Mouse (Mus musculus) midbrain, embryonic 10.5 days (tissue): ENCODE data around the gene Clba1. TPM values are rescaled to one million over a fixed set of nuclear protein-coding genes. Genes with fewer than 3 reads are reported as not detected.

Source experiments
- DNase-seq: peaks from one replicate; pipeline ENCODE4 v3.0.0-alpha.2; 2017; ENCODE audit warnings: low spot score
- H3K27ac ChIP-seq: fragments of 300-500 bp; sonication (generic); replicated peaks from 2 replicates; pipeline ENCODE4 v1.5.1; 2016; ENCODE audit warnings: mild to moderate bottlenecking
- H3K27me3 ChIP-seq: fragments of 300-500 bp; sonication (generic); 2 replicates; pipeline ENCODE4 v1.6.1; 2016; ENCODE audit warnings: low read depth, mild to moderate bottlenecking; ENCODE audit not compliant: poor library complexity, severe bottlenecking
- H3K36me3 ChIP-seq: fragments of 300-500 bp; sonication (generic); 2 replicates; pipeline ENCODE4 v1.6.1; 2016; ENCODE audit warnings: mild to moderate bottlenecking, moderate library complexity
- H3K4me1 ChIP-seq: fragments of 300-500 bp; sonication (generic); 2 replicates; pipeline ENCODE4 v1.6.1; 2016
- H3K4me3 ChIP-seq: fragments of 300-500 bp; sonication (generic); 2 replicates; pipeline ENCODE4 v1.5.1; 2016; ENCODE audit warnings: mild to moderate bottlenecking, moderate library complexity
- H3K9me3 ChIP-seq: fragments of 300-500 bp; sonication (generic); replicated peaks from 2 replicates; pipeline ENCODE4 v1.6.1; 2016; ENCODE audit warnings: mild to moderate bottlenecking
- WGBS: fragments of 180-500 bp; shearing (Covaris S2); methylation state at CpG from one replicate; pipeline ENCODE4 v1.1.7; 2016; 5-methylcytosine and 5-hydroxymethylcytosine counted together
- polyA plus RNA-seq: library from polyadenylated mRNA; unstranded; fragments of >200 nt; fragmentation: Nextera tagmentation; extraction: Ambion mirVana; gene quantifications from 2 replicates; pipeline ENCODE4 v1.2.1, GENCODE M21; 2016

The Clba1 gene
- polyA plus RNA-seq, 1 experiment from 2014 or later: 13.7 TPM

GRCm38 (mm10) chr12:112849235-112850022 lies 40.7 kb downstream of the Clba1 start:
- Histone ChIP-seq H3K4me3 (no peak overlapping the region), H3K4me1 (0 out of 2 replicates have a peak, but pooled peaks cover 3% of the 10 kb centered on the region), H3K27ac (no peak overlapping the region), H3K36me3 (no peaks in the 10 kb centered on the region), H3K27me3 (no peaks in the 10 kb centered on the region), H3K9me3 (no peaks in the 10 kb centered on the region)
- 89% methylated on average over 11 of the region's 11 CpGs for WGBS
- no peak for DNase-seq

- Histone ChIP-seq H3K9me3 (no peaks in the 10 kb centered on the region), H3K4me1 (0 out of 2 replicates have a peak, but pooled peaks cover 3% of the 10 kb centered on the region), H3K4me3 (no peak overlapping the region), H3K36me3 (no peaks in the 10 kb centered on the region), H3K27me3 (no peaks in the 10 kb centered on the region), H3K27ac (no peak overlapping the region)
- no peak for DNase-seq
- 88% methylated on average over 9 of the region's 9 CpGs for WGBS
Measured at GRCm38 (mm10) chr12:112850344-112850743, 41.6 kb downstream of the Clba1 start.

- Histone ChIP-seq H3K36me3 (no peaks in the 10 kb centered on the region), H3K9me3 (no peaks in the 10 kb centered on the region), H3K27me3 (no peaks in the 10 kb centered on the region), H3K27ac (no peak overlapping the region), H3K4me3 (no peak overlapping the region), H3K4me1 (0 out of 2 replicates have a peak, but pooled peaks cover 3% of the 10 kb centered on the region)
- WGBS: 49% methylated on average over 8 of the region's 8 CpGs
- no peak for DNase-seq
Measured at GRCm38 (mm10) chr12:112851116-112851515, 42.4 kb downstream of the Clba1 start.

GRCm38 (mm10) chr12:112853050-112853729 lies 44.5 kb downstream of the Clba1 start:
- Histone ChIP-seq H3K9me3 (no peaks in the 10 kb centered on the region), H3K27ac (no peak overlapping the region), H3K27me3 (no peaks in the 10 kb centered on the region), H3K4me3 (no peak overlapping the region), H3K36me3 (no peaks in the 10 kb centered on the region), H3K4me1 (0 out of 2 replicates have a peak, but pooled peaks cover 5% of the 10 kb centered on the region)
- WGBS: 89% methylated on average over 11 of the region's 11 CpGs
- no peak for DNase-seq

DNA sequence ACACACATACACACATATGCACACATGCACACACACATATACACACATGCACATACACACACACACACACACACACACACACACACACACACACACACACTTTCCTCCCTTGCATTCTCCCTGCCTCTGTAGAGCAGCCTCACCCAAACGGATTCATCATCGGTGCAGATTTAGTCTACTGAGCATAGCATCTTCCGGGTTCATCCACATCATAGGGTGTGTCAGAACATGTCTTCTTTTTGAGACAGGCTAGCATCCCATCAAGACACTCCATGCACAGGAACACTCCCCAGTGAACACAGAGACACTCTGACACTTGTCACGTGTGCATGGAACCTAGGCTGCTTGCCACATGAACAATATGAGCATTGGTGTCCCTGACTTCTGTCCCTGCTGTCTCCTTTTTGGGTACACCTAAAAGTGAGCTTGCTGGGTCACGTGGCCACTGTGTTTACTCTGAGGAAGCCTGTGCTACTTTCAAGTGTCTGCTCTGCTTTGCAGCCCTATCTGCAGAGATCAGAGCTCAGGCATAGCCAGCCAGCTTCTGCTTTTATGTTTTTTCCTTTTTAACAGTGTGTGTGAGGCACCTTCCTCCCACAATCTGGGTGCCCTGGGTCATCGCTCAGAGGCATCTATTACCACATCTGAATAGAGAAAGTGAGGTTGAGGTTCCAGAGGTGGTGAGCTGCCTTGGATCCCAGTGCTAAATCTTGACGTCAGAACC lies 46.0 kb downstream of the Clba1 start:
- H3K9me3 ChIP-seq: no peaks in the 10 kb centered on the region
- H3K27me3 ChIP-seq: no peaks in the 10 kb centered on the region
- 79% methylated on average over 7 of the region's 7 CpGs for WGBS
- no peaks in the 10 kb centered on the region for H3K36me3 ChIP-seq
- H3K4me1 ChIP-seq: 0 out of 2 replicates have a peak, but pooled peaks cover 5% of the 10 kb centered on the region
- H3K27ac ChIP-seq: no peak overlapping the region
- H3K4me3 ChIP-seq: no peak overlapping the region
- no peak for DNase-seq

- Histone ChIP-seq H3K4me1 (0 out of 2 replicates have a peak, but pooled peaks cover 2% of the 10 kb centered on the region), H3K36me3 (no peaks in the 10 kb centered on the region), H3K9me3 (no peaks in the 10 kb centered on the region), H3K27ac (no peak overlapping the region), H3K4me3 (no peak overlapping the region), H3K27me3 (no peaks in the 10 kb centered on the region)
- WGBS: 88% methylated on average over 3 of the region's 3 CpGs
- no peak for DNase-seq
Measured at GRCm38 (mm10) chr12:112856338-112856737, 47.6 kb downstream of the Clba1 start.

GRCm38 (mm10) chr12:112857021-112857925 lies 48.5 kb downstream of the Clba1 start:
- 74% methylated on average over 9 of the region's 9 CpGs for WGBS
- Histone ChIP-seq H3K4me1 (peaks cover 10% of the 10 kb centered on the region), H3K9me3 (no peaks in the 10 kb centered on the region), H3K4me3 (no peak overlapping the region), H3K27ac (no peak overlapping the region; the same call in 1 of the 2 replicates), H3K36me3 (no peaks in the 10 kb centered on the region), H3K27me3 (no peaks in the 10 kb centered on the region)
- no peak for DNase-seq

DNA sequence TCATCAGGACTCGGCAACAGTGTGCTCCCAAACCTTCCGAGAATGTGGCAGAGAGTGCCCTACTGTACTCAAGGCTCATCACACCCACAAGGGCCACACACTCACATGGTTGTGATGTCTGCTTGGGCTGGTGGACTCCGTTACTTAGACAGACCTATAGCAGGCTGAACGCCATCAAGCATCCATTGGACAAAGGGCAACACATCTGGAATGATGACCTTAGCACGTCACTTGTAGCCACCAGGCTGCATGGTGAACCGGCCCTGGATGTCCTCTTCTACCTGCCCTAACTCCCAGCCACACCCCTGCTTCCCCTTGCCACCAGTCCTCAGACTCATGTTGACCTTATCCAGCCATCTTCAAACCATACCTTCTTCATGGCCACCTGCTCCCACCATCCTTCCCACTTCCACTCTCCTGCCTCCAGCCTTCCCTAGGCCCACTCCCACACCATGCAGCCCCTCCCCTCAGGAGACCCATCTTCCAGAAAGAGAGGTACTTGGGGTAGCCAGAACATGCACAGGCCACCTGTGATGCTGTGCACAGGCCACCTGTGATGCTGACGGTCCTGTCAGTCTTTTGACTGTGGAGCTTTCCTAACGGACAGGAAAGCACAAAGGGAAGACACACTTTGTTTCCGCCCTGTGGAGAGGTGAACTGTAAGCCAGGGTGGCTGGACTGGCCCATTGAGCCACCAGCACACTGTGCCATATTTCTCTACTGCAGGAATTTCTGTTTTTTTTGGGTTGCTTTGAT lies 50.0 kb downstream of the Clba1 start:
- Histone ChIP-seq H3K36me3 (no peaks in the 10 kb centered on the region), H3K4me1 (peaks cover 10% of the 10 kb centered on the region), H3K27ac (no peak overlapping the region), H3K4me3 (no peak overlapping the region), H3K27me3 (no peaks in the 10 kb centered on the region), H3K9me3 (no peaks in the 10 kb centered on the region)
- 90% methylated on average over 9 of the region's 9 CpGs for WGBS
- DNase-seq: no peak

DNA sequence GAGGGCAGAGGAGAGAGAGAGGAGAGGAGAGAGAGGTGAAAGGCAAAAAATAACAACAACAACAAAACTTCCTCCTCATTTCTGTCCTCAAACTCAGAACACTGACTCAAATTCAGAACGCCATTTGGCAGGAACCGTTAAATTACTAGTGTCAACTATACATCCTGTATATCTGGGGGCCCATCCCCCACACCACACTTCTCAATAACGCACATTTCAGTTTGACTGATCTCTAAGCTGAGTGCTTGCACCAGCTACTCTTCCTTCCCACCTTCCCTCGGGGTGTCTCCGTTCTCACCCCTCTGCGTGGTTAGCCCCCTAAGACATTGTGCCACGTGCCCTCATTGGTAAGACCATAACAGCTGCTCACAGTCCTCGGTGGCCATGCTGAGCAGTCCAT lies 51.2 kb downstream of the Clba1 start:
- no peaks in the 10 kb centered on the region for H3K36me3 ChIP-seq
- H3K27me3 ChIP-seq: no peaks in the 10 kb centered on the region
- no peak for DNase-seq
- no peak overlapping the region for H3K4me3 ChIP-seq
- peaks cover 10% of the 10 kb centered on the region for H3K4me1 ChIP-seq
- WGBS: 88% methylated on average over 8 of the region's 8 CpGs
- no peak overlapping the region for H3K27ac ChIP-seq
- no peaks in the 10 kb centered on the region for H3K9me3 ChIP-seq

GRCm38 (mm10) chr12:112860765-112861164 lies 52.0 kb downstream of the Clba1 start:
- 83% methylated on average over 7 of the region's 7 CpGs for WGBS
- Histone ChIP-seq H3K36me3 (no peaks in the 10 kb centered on the region), H3K27me3 (no peaks in the 10 kb centered on the region), H3K27ac (no peak overlapping the region), H3K9me3 (no peaks in the 10 kb centered on the region), H3K4me1 (peaks cover 10% of the 10 kb centered on the region), H3K4me3 (no peak overlapping the region)
- no peak for DNase-seq

DNA sequence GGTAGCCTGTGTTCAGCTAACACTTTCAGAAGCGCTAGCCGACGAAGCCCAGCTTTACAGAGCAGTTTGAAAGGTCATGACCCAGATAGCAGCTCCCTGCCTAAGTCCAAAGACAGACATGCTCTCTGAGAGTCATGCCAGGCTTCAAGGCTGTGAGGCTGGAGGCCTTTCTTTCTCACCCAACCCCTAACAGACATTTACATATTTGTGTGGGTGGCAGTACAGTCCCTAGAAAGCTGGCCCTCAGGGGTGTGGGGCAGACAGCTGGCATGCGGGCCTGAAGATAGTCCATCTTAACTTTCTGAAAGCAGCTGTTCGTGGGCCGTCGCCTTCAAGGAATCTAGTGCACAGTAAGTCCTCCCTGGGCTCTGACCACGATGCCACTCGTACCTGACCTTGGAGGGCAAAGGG lies 53.2 kb downstream of the Clba1 start:
- Histone ChIP-seq H3K36me3 (no peaks in the 10 kb centered on the region), H3K27ac (no peak overlapping the region), H3K27me3 (no peaks in the 10 kb centered on the region; the same call in 1 of the 2 replicates), H3K4me1 (peaks cover 10% of the 10 kb centered on the region), H3K9me3 (no peaks in the 10 kb centered on the region), H3K4me3 (no peak overlapping the region)
- DNase-seq: no peak
- 65% methylated on average over 9 of the region's 9 CpGs for WGBS
